Mouse (Mus musculus) heart, embryonic 11.5 days (tissue): Measurements from ENCODE around the gene Bnc1. TPM values are rescaled to one million over a fixed set of nuclear protein-coding genes. Genes with fewer than 3 reads are reported as not detected.

Experiments used
- ATAC-seq: fragments of 200-750 bp; cut with Nextera tagmentation; replicated peaks from 2 replicates; pipeline ENCODE4 v1.8.0; 2017; ENCODE audit warnings: moderate library complexity; ENCODE audit not compliant: insufficient number of reproducible peaks, low FRiP score, low TSS enrichment
- H3K27ac ChIP-seq: fragments of 300-500 bp; sonication (generic); 2 replicates; pipeline ENCODE4 v1.5.1; 2014; ENCODE audit warnings: mild to moderate bottlenecking, low read depth, low read length
- H3K27me3 ChIP-seq: fragments of 300-500 bp; sonication (generic); 2 replicates; pipeline ENCODE4 v1.6.1; 2014; ENCODE audit warnings: mild to moderate bottlenecking, low read length, mixed read lengths; ENCODE audit not compliant: control insufficient read depth, insufficient read depth
- H3K36me3 ChIP-seq: fragments of 300-500 bp; sonication (generic); 2 replicates; pipeline ENCODE4 v1.6.1; 2014; ENCODE audit warnings: mild to moderate bottlenecking, low read length, moderate library complexity, mixed read lengths; ENCODE audit not compliant: control insufficient read depth, insufficient read depth
- H3K4me1 ChIP-seq: fragments of 300-500 bp; sonication (generic); 2 replicates; pipeline ENCODE4 v1.6.1; 2014; ENCODE audit warnings: low read length; ENCODE audit not compliant: control insufficient read depth, insufficient read depth
- H3K4me2 ChIP-seq: fragments of 300-500 bp; sonication (generic); 2 replicates; pipeline ENCODE4 v1.6.1; 2014; ENCODE audit warnings: mild to moderate bottlenecking, moderate library complexity
- H3K4me3 ChIP-seq: fragments of 300-500 bp; sonication (generic); 2 replicates; pipeline ENCODE4 v1.5.1; 2014; ENCODE audit warnings: low read depth, low read length
- H3K9ac ChIP-seq: fragments of 300-500 bp; sonication (generic); 2 replicates; pipeline ENCODE4 v1.6.1; 2014; ENCODE audit warnings: mild to moderate bottlenecking, low read depth, low read length, moderate library complexity
- H3K9me3 ChIP-seq: fragments of 300-500 bp; sonication (generic); replicated peaks from 2 replicates; pipeline ENCODE4 v1.6.1; 2016; ENCODE audit warnings: low read length; ENCODE audit not compliant: control insufficient read depth
- WGBS: fragments of 180-500 bp; shearing (Covaris S2); extraction: QIAGEN DNeasy Blood & Tissue Kit; methylation state at CpG from one replicate; pipeline ENCODE4 v1.1.7; 2014; ENCODE audit not compliant: insufficient replicate concordance; 5-methylcytosine and 5-hydroxymethylcytosine counted together
- polyA plus RNA-seq: library from polyadenylated mRNA; unstranded; fragments of >200 nt; fragmentation: Nextera tagmentation; extraction: Ambion mirVana; gene quantifications from 2 replicates; pipeline ENCODE4 v1.2.1, GENCODE M21; 2014

Gene Bnc1
- polyA plus RNA-seq, 1 experiment from 2014 or later = 8.6 TPM

GRCm38 (mm10) chr7:82012472-82012871 is 20.4 kb upstream of the Bnc1 start:
- WGBS = 4% methylated on average over 13 of the region's 13 CpGs
- Histone ChIP-seq H3K9me3 (no peaks in the 10 kb centered on the region), H3K4me2 (peak overlapping the region; percentile 11; the same call in 1 of the 2 replicates), H3K27ac (no peak overlapping the region), H3K4me3 (no peak overlapping the region), H3K9ac (no peak overlapping the region), H3K27me3 (peaks cover 8% of the 10 kb centered on the region; the same call in 1 of the 2 replicates), H3K4me1 (peaks cover 12% of the 10 kb centered on the region), H3K36me3 (no peaks in the 10 kb centered on the region)
- ATAC-seq = no peak

GRCm38 (mm10) chr7:82011534-82012401 is 19.7 kb upstream of the Bnc1 start:
- Histone ChIP-seq H3K9ac (no peak overlapping the region), H3K27me3 (peaks cover 8% of the 10 kb centered on the region; the same call in 1 of the 2 replicates), H3K9me3 (no peaks in the 10 kb centered on the region), H3K4me3 (no peak overlapping the region), H3K36me3 (no peaks in the 10 kb centered on the region), H3K27ac (no peak overlapping the region), H3K4me1 (peaks cover 7% of the 10 kb centered on the region), H3K4me2 (no peak overlapping the region; the same call in 1 of the 2 replicates)
- WGBS = 42% methylated on average over 19 of the region's 19 CpGs
- no peak for ATAC-seq

- 62% methylated on average over 2 of the region's 2 CpGs for WGBS
- Histone ChIP-seq H3K4me3 (no peak overlapping the region), H3K9me3 (no peaks in the 10 kb centered on the region), H3K4me2 (no peak overlapping the region), H3K27ac (no peak overlapping the region), H3K9ac (no peak overlapping the region), H3K27me3 (no peaks in the 10 kb centered on the region), H3K4me1 (peaks cover 3% of the 10 kb centered on the region; the same call in 1 of the 2 replicates), H3K36me3 (no peaks in the 10 kb centered on the region)
- ATAC-seq = no peak
Measured at GRCm38 (mm10) chr7:82007151-82007550, 15.1 kb upstream of the Bnc1 start.

- 54% methylated on average over 2 of the region's 2 CpGs for WGBS
- Histone ChIP-seq H3K36me3 (no peaks in the 10 kb centered on the region), H3K4me1 (no peaks in the 10 kb centered on the region), H3K27me3 (peaks cover 3% of the 10 kb centered on the region), H3K9ac (no peak overlapping the region), H3K27ac (no peak overlapping the region), H3K9me3 (no peaks in the 10 kb centered on the region), H3K4me3 (no peak overlapping the region), H3K4me2 (no peak overlapping the region)
- no peak for ATAC-seq
Measured at GRCm38 (mm10) chr7:82004228-82004627, 12.1 kb upstream of the Bnc1 start.

GRCm38 (mm10) chr7:81999816-82000215 is 7.7 kb upstream of the Bnc1 start:
- Histone ChIP-seq H3K27me3 (peaks cover 25% of the 10 kb centered on the region), H3K27ac (no peak overlapping the region), H3K36me3 (no peaks in the 10 kb centered on the region), H3K4me2 (no peak overlapping the region), H3K4me3 (no peak overlapping the region), H3K9ac (no peak overlapping the region), H3K4me1 (no peaks in the 10 kb centered on the region), H3K9me3 (no peaks in the 10 kb centered on the region)
- ATAC-seq = no peak
- WGBS = 48% methylated on average over 2 of the region's 2 CpGs

DNA sequence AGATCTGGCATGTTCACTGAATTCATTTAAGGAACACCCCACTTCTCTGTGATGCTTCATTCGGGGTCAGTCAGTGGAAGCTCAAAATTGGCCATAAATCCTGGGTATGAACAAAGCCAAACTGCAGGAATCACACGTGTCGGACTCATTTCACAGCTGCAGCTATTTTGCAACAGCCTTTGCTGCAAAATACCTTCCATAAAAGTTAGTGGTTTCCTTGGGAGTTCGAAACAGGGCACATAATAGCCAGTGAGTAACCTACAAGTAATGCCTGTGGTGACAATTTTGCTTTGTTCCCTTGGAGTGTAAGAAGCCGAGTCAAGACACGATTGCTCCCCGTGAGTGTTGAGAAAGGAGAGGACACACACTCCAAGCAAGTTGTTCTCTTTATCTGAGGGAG is 7.3 kb upstream of the Bnc1 start:
- WGBS = 74% methylated on average over 7 of the region's 7 CpGs
- Histone ChIP-seq H3K4me2 (no peak overlapping the region), H3K36me3 (no peaks in the 10 kb centered on the region), H3K27ac (no peak overlapping the region), H3K4me3 (no peak overlapping the region), H3K9me3 (no peaks in the 10 kb centered on the region), H3K27me3 (peaks cover 28% of the 10 kb centered on the region), H3K9ac (no peak overlapping the region), H3K4me1 (no peaks in the 10 kb centered on the region)
- no peak for ATAC-seq

DNA sequence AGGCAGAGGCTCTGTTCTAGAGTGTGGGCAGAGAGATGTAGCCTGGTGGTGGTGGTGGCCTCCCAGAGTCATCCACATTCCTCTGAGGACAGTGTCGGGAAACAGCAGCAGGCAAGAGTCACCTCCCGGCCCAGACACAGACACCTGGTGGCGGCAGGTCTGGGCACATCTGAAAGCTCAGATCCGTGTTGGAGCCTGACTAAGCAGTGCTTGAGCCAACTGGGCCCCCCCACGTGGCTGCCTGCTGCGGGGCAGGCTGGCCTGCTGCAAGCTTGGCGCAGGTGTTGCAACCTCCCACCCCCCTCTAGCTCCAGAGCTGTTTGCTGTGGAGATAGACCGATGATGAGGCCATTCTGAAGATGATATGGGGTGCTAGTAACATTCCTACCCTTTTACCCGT is 3.9 kb upstream of the Bnc1 start:
- Histone ChIP-seq H3K4me1 (peaks cover 5% of the 10 kb centered on the region; the same call in 1 of the 2 replicates), H3K27me3 (peaks cover 58% of the 10 kb centered on the region), H3K4me3 (no peak overlapping the region), H3K9me3 (no peaks in the 10 kb centered on the region), H3K4me2 (no peak overlapping the region), H3K9ac (no peak overlapping the region), H3K36me3 (no peaks in the 10 kb centered on the region), H3K27ac (no peak overlapping the region)
- 5% methylated on average over 9 of the region's 9 CpGs for WGBS
- no peak for ATAC-seq

- H3K4me1 ChIP-seq = peaks cover 5% of the 10 kb centered on the region; the same call in 1 of the 2 replicates
- no peak for ATAC-seq
- H3K9me3 ChIP-seq = no peaks in the 10 kb centered on the region
- peaks cover 59% of the 10 kb centered on the region for H3K27me3 ChIP-seq
- H3K4me2 ChIP-seq = no peak overlapping the region
- H3K4me3 ChIP-seq = no peak overlapping the region
- no peaks in the 10 kb centered on the region for H3K36me3 ChIP-seq
- 77% methylated on average over 6 of the region's 6 CpGs for WGBS
- H3K27ac ChIP-seq = no peak overlapping the region
- no peak overlapping the region for H3K9ac ChIP-seq
Measured at GRCm38 (mm10) chr7:81995126-81995525, 3.0 kb upstream of the Bnc1 start.
